Mouse (Mus musculus) T-helper 17 cell (primary cell): ENCODE data around the gene Tirap.

Experiments used
- in situ Hi-C, 2 experiments: fragments of 300-600 bp; cut with MboI, MseI; formaldehyde crosslinking; loops; 1 replicate in 1 of 2; 2 replicates in 1 of 2; pipeline ENCODE4 v1.15.1; 2025; ENCODE audit warnings: high pct_unique_total_duplicates in 2 of 2

Gene Tirap

GRCm38 (mm10) chr9:35199772-35200471 is at the start of gene Tirap, which contains the start of gene Srpr:
Tirap (minus strand) TSS chr9:35200291.
Srpr (plus strand) TSS chr9:35200175.
- in situ Hi-C loops = loop anchor here (25.0 kb wide), 1 partner anchor 1537 kb away; the partner anchor contains the start of gene Chek1 (in 2 of the 2)

GRCm38 (mm10) chr9:35249476-35249875 is 49.4 kb upstream of the Tirap start:
- in situ Hi-C loops = no loop called here

DNA sequence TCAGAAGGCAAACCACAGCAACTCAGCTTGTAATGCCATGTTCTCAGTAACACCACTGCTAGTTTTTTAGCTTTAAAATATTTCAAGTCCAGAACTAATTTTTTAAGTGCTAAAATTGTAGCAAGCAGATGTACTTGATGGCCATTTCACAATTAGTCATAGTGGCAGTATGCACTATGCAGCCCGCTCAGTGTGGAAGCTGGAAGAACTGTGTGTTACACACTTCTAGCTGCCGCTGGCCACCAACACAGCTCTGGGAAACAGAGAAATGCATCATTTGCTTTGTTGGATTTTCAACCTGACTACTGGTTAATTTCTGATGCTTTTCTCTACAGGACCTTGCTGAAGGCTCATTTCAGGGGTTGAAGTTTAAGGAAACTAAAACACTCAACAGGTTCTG is 47.3 kb upstream of the Tirap start:
- in situ Hi-C loops = no loop called here

GRCm38 (mm10) chr9:35239734-35240133 is 39.6 kb upstream of the Tirap start:
- in situ Hi-C loops = no loop called here

DNA sequence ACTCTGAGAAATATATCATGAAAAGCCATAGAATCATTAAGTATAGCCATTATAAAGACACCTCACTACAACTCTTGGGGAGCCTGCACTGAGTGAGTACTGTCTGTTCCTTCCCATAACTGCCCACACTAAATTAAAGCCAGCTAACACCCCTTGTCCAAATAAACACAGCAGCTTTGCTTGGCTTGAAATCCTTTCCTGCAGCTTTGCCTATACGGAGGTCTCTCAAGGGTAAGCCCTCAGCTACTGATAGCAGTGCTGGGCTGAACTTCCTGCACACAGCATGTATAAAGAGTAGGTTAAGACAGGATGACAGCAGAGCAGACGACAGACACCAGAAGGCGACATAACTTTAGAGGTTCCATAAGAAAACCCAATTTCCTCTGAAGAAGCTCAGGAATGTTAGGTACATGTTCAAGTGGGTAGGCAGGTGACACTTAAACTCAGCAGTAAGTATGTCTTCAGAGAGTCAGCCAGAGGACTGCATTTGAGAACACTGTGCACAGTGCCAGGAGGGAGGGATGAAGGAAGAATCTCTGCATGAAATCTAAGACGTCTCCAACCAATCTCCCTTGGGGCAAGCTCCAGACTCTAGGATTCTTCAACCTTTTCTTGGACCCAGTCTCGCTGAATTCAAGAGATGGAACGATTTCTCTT is 39.0 kb upstream of the Tirap start:
- in situ Hi-C loops = no loop called here

DNA sequence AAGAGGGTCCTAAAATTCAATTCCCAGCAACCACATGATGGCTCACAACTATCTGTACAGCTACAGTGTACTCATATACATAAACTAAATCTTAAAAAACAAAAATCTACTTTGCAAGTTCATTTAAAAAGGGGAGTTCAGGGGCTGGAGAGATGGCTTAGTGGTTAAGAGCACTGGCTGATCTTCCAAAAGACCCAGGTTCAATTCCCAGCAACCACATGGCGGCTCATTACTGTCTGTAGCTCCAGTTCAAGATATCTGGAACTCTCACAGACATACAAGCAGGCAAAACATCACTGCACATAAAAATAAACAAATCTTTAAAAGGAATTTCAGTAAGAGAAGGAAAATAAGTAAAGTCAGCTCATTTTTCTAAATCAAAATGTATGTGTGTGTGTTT is 38.3 kb upstream of the Tirap start:
- in situ Hi-C loops = no loop called here

GRCm38 (mm10) chr9:35235996-35236395 is 35.9 kb upstream of the Tirap start:
- in situ Hi-C loops = no loop called here

- in situ Hi-C loops = no loop called here
Measured at GRCm38 (mm10) chr9:35228671-35229070, 28.6 kb upstream of the Tirap start.

- in situ Hi-C loops = loop anchor here (25.0 kb wide), 1 partner anchor 1514 kb away; the partner anchor contains the start of gene Chek1 (in 2 of the 2)
Measured at GRCm38 (mm10) chr9:35223466-35223865, 23.4 kb upstream of the Tirap start.

- in situ Hi-C loops = loop anchor here (25.0 kb wide), 1 partner anchor 1519 kb away; the partner anchor contains the start of gene Chek1 (in 2 of the 2)
Measured at GRCm38 (mm10) chr9:35217963-35218362, 17.9 kb upstream of the Tirap start.

DNA sequence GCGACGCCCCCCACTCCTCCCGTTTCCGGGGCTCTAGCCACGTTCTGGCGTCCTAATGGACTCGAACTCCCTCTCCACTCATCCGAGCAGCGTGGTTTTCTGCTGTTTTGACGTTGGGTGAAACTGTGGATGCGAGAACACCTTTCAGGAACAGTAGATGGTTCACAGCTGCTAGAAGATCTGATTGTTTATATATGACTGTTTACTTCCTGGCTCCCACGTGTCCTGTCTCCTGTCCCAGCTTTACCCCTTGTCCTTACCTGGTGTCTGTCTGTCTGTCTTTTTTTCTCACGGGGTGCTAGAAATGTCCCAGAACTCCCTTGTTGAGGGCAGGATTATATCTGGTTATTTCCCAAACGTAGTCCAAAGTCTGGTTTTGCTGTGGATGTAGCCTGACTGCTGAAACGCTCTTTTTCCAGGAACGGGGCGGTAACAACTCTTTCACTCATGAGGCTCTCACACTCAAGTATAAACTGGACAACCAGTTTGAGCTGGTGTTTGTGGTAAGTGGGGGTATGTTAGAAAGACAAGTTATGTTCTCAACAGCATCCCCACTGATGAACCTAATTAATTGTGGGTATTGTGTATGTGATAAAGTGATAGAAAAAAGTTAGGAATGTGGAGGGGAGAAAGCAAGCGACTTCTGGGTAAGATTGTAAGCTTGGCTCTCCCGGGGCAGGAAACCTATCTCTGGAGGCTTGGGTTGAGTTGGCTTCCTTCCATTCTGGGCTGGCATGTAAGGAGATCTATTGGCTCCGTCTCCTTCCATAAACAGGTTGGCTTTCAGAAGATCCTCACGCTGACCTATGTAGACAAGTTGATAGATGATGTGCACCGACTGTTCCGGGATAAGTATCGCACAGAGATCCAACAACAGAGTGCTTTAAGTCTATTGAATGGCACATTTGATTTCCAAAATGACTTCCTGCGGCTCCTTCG is 11.8 kb upstream of the Tirap start:
- in situ Hi-C loops = loop anchor here (5.0 to 25.0 kb wide), 3 partner anchors 55 to 1525 kb away; partner anchors contain the start of genes Chek1 (in 2 of the 2), Fam118b (in 2 of the 2), Rpusd4 (in 2 of the 2) and St3gal4 (in 1 of the 2)

GRCm38 (mm10) chr9:35210542-35211474 is 10.7 kb upstream of the Tirap start, which contains the start of gene Foxred1:
Foxred1 (minus strand) TSS chr9:35211055.
- in situ Hi-C loops = loop anchor here (5.0 to 25.0 kb wide), 3 partner anchors 56 to 1526 kb away; partner anchors contain the start of genes Chek1 (in 2 of the 2), Fam118b (in 2 of the 2), Rpusd4 (in 2 of the 2) and St3gal4 (in 1 of the 2)

GRCm38 (mm10) chr9:35204421-35204820 is 4.3 kb upstream of the Tirap start:
- in situ Hi-C loops = loop anchor here (25.0 kb wide), 1 partner anchor 1533 kb away; the partner anchor contains the start of gene Chek1 (in 2 of the 2)

- in situ Hi-C loops = loop anchor here (25.0 kb wide), 1 partner anchor 1534 kb away; the partner anchor contains the start of gene Chek1 (in 2 of the 2)
Measured at GRCm38 (mm10) chr9:35203536-35203935, 3.4 kb upstream of the Tirap start.

DNA sequence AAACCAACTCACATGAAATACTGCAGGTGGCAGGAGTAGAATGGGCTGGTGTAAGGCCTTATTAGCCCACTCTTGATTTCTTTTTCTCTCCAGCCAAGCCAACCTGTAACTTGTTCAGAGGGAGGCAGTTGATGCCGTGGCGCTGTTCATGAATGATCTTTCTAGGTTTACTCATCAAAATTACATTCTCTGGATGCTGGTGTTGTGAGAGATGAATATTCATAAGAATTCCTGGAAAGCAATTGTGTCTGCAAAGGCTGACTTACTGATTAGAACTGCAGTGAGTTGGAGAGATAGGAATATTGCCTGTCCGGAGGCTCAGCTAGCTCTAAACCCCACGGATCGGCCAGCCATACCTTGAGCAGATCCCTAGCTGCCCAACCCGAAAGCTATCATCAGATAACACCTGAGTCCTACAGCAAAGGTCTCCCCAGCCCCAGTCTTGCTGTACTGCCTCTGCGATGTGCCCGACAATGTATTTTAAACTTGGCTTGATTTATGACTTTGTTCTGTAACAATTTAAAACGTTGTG is 504 bp upstream of the Tirap start:
- in situ Hi-C loops = loop anchor here (25.0 kb wide), 1 partner anchor 1537 kb away; the partner anchor contains the start of gene Chek1 (in 2 of the 2)

- in situ Hi-C loops = no loop called here
Measured at GRCm38 (mm10) chr9:35198945-35199771, 933 bp downstream of the Tirap start.

DNA sequence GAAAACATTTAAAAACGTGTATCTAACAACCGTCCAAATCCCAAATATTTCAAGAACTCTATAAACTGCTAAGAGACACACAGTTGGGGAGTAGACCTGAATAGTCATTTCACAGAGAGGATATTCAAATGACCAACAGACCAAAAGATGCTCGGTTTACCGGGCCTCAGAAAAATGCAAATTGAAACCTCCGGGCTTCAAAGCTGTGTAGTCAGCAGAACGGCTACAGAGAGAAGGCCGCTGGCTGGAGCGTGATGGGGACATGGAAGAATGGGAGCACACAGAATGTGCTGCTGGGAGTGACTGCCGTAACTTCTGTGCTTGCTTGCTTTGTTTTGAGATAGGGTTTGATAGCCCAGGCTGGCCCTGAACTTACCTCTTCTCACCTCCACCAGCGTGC is 1.7 kb downstream of the Tirap start:
- in situ Hi-C loops = no loop called here

DNA sequence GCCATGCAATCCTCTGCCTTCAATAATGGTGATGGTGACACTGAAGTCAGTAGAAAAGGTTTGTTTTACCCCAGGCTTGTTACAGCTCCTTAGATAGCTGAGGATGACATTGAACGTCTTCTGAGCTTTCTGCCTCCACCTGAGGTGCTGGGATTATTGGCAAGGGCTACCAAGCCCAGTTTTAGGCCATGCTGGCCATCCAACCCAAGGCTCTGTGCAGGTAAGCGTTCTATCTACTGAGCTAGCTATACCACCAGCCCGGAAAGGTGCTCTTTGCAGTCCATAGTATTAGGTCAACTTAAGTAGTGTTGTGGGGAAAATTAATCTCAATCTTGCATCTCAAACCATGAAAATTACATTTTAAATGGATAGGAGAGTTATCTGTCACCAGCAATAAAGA is 2.5 kb downstream of the Tirap start:
- in situ Hi-C loops = no loop called here

GRCm38 (mm10) chr9:35194048-35194447 is 6.0 kb downstream of the Tirap start:
- in situ Hi-C loops = no loop called here
